8 mouse cellular contexts compared by ENCODE assay signal in genomic region chr5:115204562-115205311, GRCm38 (mm10). TPM values are rescaled to one million over a fixed set of nuclear protein-coding genes. Genes with fewer than 3 reads are reported as not detected.
A peak's percentile ranks its signal among the peaks of the same experiment; 100 is the strongest.
DNase-seq lines count a peak whose midpoint lies in the region; ATAC-seq and TF ChIP-seq lines count a peak whose summit lies in the region.

No protein-coding gene starts in this region.

- peak overlapping the region; percentile 66 for H3K9ac ChIP-seq in embryonic facial prominence, embryonic 13.5 days
- H3K9ac ChIP-seq in heart, postnatal 0 days (replicated peaks; ENCODE audit: low read depth, low read length), result peak overlapping the region; percentile 37; the same call in 1 of the 2 replicates
- H3K9ac ChIP-seq in stomach, embryonic 14.5 days (replicated peaks; ENCODE audit: low read depth, low read length), result no peak overlapping the region

- no peaks in the 10 kb centered on the region for H3K36me3 ChIP-seq in testis, adult 2 months (ENCODE audit: control insufficient read depth, insufficient read depth, low read length)
- no peaks in the 10 kb centered on the region for H3K36me3 ChIP-seq in embryonic facial prominence, embryonic 13.5 days
- no peaks in the 10 kb centered on the region for H3K36me3 ChIP-seq in heart, postnatal 0 days (replicated peaks; ENCODE audit: control insufficient read depth, insufficient read depth, low read length)
- H3K36me3 ChIP-seq in stomach, embryonic 14.5 days (ENCODE audit: control insufficient read depth, insufficient read depth, low read length), result no peaks in the 10 kb centered on the region

- H3K4me3 ChIP-seq in testis, adult 2 months (ENCODE audit: control insufficient read depth, low read depth, low read length), result peak overlapping the region; percentile 22
- peak overlapping the region; percentile 39 for H3K4me3 ChIP-seq in embryonic facial prominence, embryonic 13.5 days
- peak overlapping the region; percentile 44 for H3K4me3 ChIP-seq in heart, postnatal 0 days (ENCODE audit: low read depth, low read length)
- peak overlapping the region; percentile 19; the same call in 1 of the 2 replicates for H3K4me3 ChIP-seq in stomach, embryonic 14.5 days (ENCODE audit: low read depth, low read length)

- H3K27me3 ChIP-seq in testis, adult 2 months (ENCODE audit: control insufficient read depth, insufficient read depth, low read length), result no peaks in the 10 kb centered on the region
- H3K27me3 ChIP-seq in embryonic facial prominence, embryonic 13.5 days, result peaks cover 16% of the 10 kb centered on the region
- H3K27me3 ChIP-seq in heart, postnatal 0 days (ENCODE audit: control insufficient read depth, insufficient read depth, low read length), result peaks cover 24% of the 10 kb centered on the region
- H3K27me3 ChIP-seq in stomach, embryonic 14.5 days (ENCODE audit: control insufficient read depth, insufficient read depth, low read length), result no peaks in the 10 kb centered on the region

- peak overlapping the region; percentile 66 for H3K4me2 ChIP-seq in embryonic facial prominence, embryonic 13.5 days
- peak overlapping the region; percentile 64 for H3K4me2 ChIP-seq in heart, postnatal 0 days (ENCODE audit: low read depth, low read length)
- peak overlapping the region; percentile 42 for H3K4me2 ChIP-seq in stomach, embryonic 14.5 days (replicated peaks; ENCODE audit: low read depth, low read length)

- H3K4me1 ChIP-seq in testis, adult 2 months (ENCODE audit: control insufficient read depth, insufficient read depth, low read length), result peaks cover 15% of the 10 kb centered on the region
- H3K4me1 ChIP-seq in embryonic facial prominence, embryonic 13.5 days, result peaks cover 24% of the 10 kb centered on the region
- H3K4me1 ChIP-seq in heart, postnatal 0 days (ENCODE audit: control insufficient read depth, insufficient read depth), result peaks cover 10% of the 10 kb centered on the region
- H3K4me1 ChIP-seq in stomach, embryonic 14.5 days (ENCODE audit: control insufficient read depth, insufficient read depth, low read length), result peaks cover 6% of the 10 kb centered on the region; the same call in 1 of the 2 replicates

- no peak for TF ChIP-seq EP300 in heart, postnatal 0 days (IDR thresholded peaks at IDR 0.05; ENCODE audit: low read depth)

- no peaks in the 10 kb centered on the region for H3K9me3 ChIP-seq in embryonic facial prominence, embryonic 13.5 days
- no peaks in the 10 kb centered on the region for H3K9me3 ChIP-seq in heart, postnatal 0 days (replicated peaks; ENCODE audit: control insufficient read depth, low read length)
- H3K9me3 ChIP-seq in stomach, embryonic 14.5 days (ENCODE audit: control insufficient read depth, low read depth, low read length), result no peaks in the 10 kb centered on the region

- 2% methylated on average over 31 of the region's 31 CpGs for WGBS in embryonic facial prominence, embryonic 13.5 days
- 4% methylated on average over 31 of the region's 31 CpGs for WGBS in heart, postnatal 0 days
- WGBS in stomach, embryonic 14.5 days, result 3% methylated on average over 31 of the region's 31 CpGs

- no peak for TF ChIP-seq POLR2A in testis, adult 2 months (IDR thresholded peaks at IDR 0.05; ENCODE audit: control insufficient read depth, low read depth, low read length)

- TF ChIP-seq CTCF in testis, adult 2 months (IDR thresholded peaks at IDR 0.05; ENCODE audit: control insufficient read depth, insufficient read depth, insufficient replicate concordance, low read depth, low read length), result no peak
- no peak for TF ChIP-seq CTCF in heart, postnatal 0 days (IDR thresholded peaks at IDR 0.05; ENCODE audit: low read depth)

- ATAC-seq in embryonic facial prominence, embryonic 13.5 days (ENCODE audit: insufficient number of reproducible peaks, insufficient read depth, low FRiP score, low TSS enrichment, low read depth), result no peak; the same call in 1 of the 2 replicates
- ATAC-seq in heart, postnatal 0 days (ENCODE audit: insufficient read depth, low read depth), result peak; percentile 58; the same call in 1 of the 2 replicates
- no peak for ATAC-seq in stomach, embryonic 14.5 days (ENCODE audit: insufficient number of reproducible peaks, insufficient read depth, low FRiP score, low read depth)

- no peak overlapping the region for H3K27ac ChIP-seq in testis, adult 2 months (ENCODE audit: control insufficient read depth, insufficient read depth, low read depth, low read length)
- peak overlapping the region; percentile 28; the same call in 1 of the 2 replicates for H3K27ac ChIP-seq in embryonic facial prominence, embryonic 13.5 days
- H3K27ac ChIP-seq in heart, postnatal 0 days (ENCODE audit: low read depth), result peak overlapping the region; percentile 60
- H3K27ac ChIP-seq in stomach, embryonic 14.5 days (ENCODE audit: low read length), result no peak overlapping the region

- no peak for DNase-seq in testis, postnatal 14 days (ENCODE audit: low spot score)
- DNase-seq in heart, postnatal 0 days (ENCODE audit: low spot score), result no peak
- peak; percentile 41 to 61 for DNase-seq in kidney, postnatal 36 days
- DNase-seq in mesoderm, embryonic 11.5 days (ENCODE audit: low read depth, low spot score), result peak; percentile 80
- DNase-seq in c-Kit-positive CD71-positive TER-119-positive erythroid progenitor cells, embryonic 14.5 days (ENCODE audit: low spot score), result no peak

RNA-seq across cellular contexts. Expression of gene Cabp1, which starts 10.6 kb away (rescaled TPM):
- 7.2 and 9.1 TPM in 2 replicates for polyA plus RNA-seq in testis, adult 2 months (2012; rRNA removed)
- polyA plus RNA-seq in embryonic facial prominence, embryonic 13.5 days (2015; fragmentation: Nextera tagmentation; extraction: Ambion mirVana), result 1.3 and 2.0 TPM in 2 replicates
- 0.39 and 4.1 TPM in 2 replicates for total RNA-seq in heart, postnatal 0 days (2014; rRNA removed; ENCODE audit: low replicate concordance)
- polyA plus RNA-seq in heart, postnatal 0 days (2015; fragmentation: Nextera tagmentation; extraction: Ambion mirVana), result 0.78 and 0.96 TPM in 2 replicates
- 1.00 and 1.5 TPM in 2 replicates for polyA plus RNA-seq in stomach, embryonic 14.5 days (2014; fragmentation: Nextera tagmentation; extraction: Ambion mirVana)

RNA-seq across cellular contexts. Expression of gene Pop5, which starts 30.9 kb away (rescaled TPM):
- 15.5 and 16.2 TPM in 2 replicates for polyA plus RNA-seq in testis, adult 2 months (2012; rRNA removed)
- polyA plus RNA-seq in embryonic facial prominence, embryonic 13.5 days (2015; fragmentation: Nextera tagmentation; extraction: Ambion mirVana), result 83.5 and 88.1 TPM in 2 replicates
- total RNA-seq in heart, postnatal 0 days (2014; rRNA removed; ENCODE audit: low replicate concordance), result 41.1 and 71.6 TPM in 2 replicates
- polyA plus RNA-seq in heart, postnatal 0 days (2015; fragmentation: Nextera tagmentation; extraction: Ambion mirVana), result 57.9 and 65.9 TPM in 2 replicates
- polyA plus RNA-seq in stomach, embryonic 14.5 days (2014; fragmentation: Nextera tagmentation; extraction: Ambion mirVana), result 93.1 and 97.7 TPM in 2 replicates

RNA-seq across cellular contexts. Expression of gene Mlec, which starts 46.8 kb away (rescaled TPM):
- 85.1 and 115 TPM in 2 replicates for polyA plus RNA-seq in testis, adult 2 months (2012; rRNA removed)
- 73.4 and 79.0 TPM in 2 replicates for polyA plus RNA-seq in embryonic facial prominence, embryonic 13.5 days (2015; fragmentation: Nextera tagmentation; extraction: Ambion mirVana)
- total RNA-seq in heart, postnatal 0 days (2014; rRNA removed; ENCODE audit: low replicate concordance), result 68.4 and 74.8 TPM in 2 replicates
- 20.4 and 21.1 TPM in 2 replicates for polyA plus RNA-seq in heart, postnatal 0 days (2015; fragmentation: Nextera tagmentation; extraction: Ambion mirVana)
- polyA plus RNA-seq in stomach, embryonic 14.5 days (2014; fragmentation: Nextera tagmentation; extraction: Ambion mirVana), result 52.6 and 61.3 TPM in 2 replicates

Comparison
In these comparisons a context has a peak if more than half of its experiments do, and no peak if none do; other contexts are left out.
1. H3K27ac ChIP-seq: peak in embryonic facial prominence, embryonic 13.5 days (single experiment) and heart, postnatal 0 days (single experiment); none in testis, adult 2 months (single experiment) and stomach, embryonic 14.5 days (single experiment).
2. DNase-seq: peak in kidney, postnatal 36 days (2 of 2) and mesoderm, embryonic 11.5 days (single experiment); none in testis, postnatal 14 days (single experiment), heart, postnatal 0 days (single experiment) and c-Kit-positive CD71-positive TER-119-positive erythroid progenitor cells, embryonic 14.5 days (single experiment).
3. Peak in every context shown above with its lines, with median percentiles within 50 percentile points of each other: H3K4me3 ChIP-seq and H3K4me2 ChIP-seq.